Mouse (Mus musculus): ENCODE measurements at regions not wholly inside any gene's neighbourhood (a gene's known extent, or its start where the extent isn't known, plus 50 kb on each side); places are given as distances from the start of the nearest gene placed in this dataset.

GRCm38 (mm10) chr12:44145321-44145720, 64.8 kb downstream of the Dnajb9 start:
- no peak for DNase-seq

GRCm38 (mm10) chr12:44139026-44139425, 71.1 kb downstream of the Dnajb9 start:
- DNase-seq, result no peak

- DNase-seq, result no peak
Measured at GRCm38 (mm10) chr12:44128874-44129273, 81.3 kb downstream of the Dnajb9 start.

GRCm38 (mm10) chr12:44105085-44105484, 105.0 kb downstream of the Dnajb9 start:
- DNase-seq, result peak; percentile 27

- DNase-seq, result no peak
Measured at GRCm38 (mm10) chr12:44099188-44099587, 110.9 kb downstream of the Dnajb9 start.

- no peak for DNase-seq
Measured at GRCm38 (mm10) chr12:44071766-44072165, 138.4 kb downstream of the Dnajb9 start.

GRCm38 (mm10) chr12:44056493-44057163, 153.5 kb downstream of the Dnajb9 start:
- no peak for DNase-seq

GRCm38 (mm10) chr12:44045806-44046205, 164.3 kb downstream of the Dnajb9 start:
- DNase-seq, result no peak

- no peak for DNase-seq
Measured at GRCm38 (mm10) chr12:44044388-44045105, 165.6 kb downstream of the Dnajb9 start.

- no peak for DNase-seq
Measured at GRCm38 (mm10) chr12:44006795-44007194, 203.3 kb downstream of the Dnajb9 start.

GRCm38 (mm10) chr12:43983548-43983947, 226.6 kb downstream of the Dnajb9 start:
- DNase-seq, result no peak

GRCm38 (mm10) chr12:43963973-43964372, 246.2 kb downstream of the Dnajb9 start:
- no peak for DNase-seq

- no peak for DNase-seq
Measured at GRCm38 (mm10) chr12:43962551-43963120, 247.5 kb downstream of the Dnajb9 start.

- no peak for DNase-seq
Measured at GRCm38 (mm10) chr12:43924228-43924627, 285.9 kb downstream of the Dnajb9 start.

- DNase-seq, result no peak
Measured at GRCm38 (mm10) chr12:43920396-43920795, 289.7 kb downstream of the Dnajb9 start.

GRCm38 (mm10) chr12:43919114-43919513, 291.0 kb downstream of the Dnajb9 start:
- DNase-seq, result no peak

GRCm38 (mm10) chr12:43916779-43917178, 293.3 kb downstream of the Dnajb9 start:
- DNase-seq, result no peak

- DNase-seq, result no peak
Measured at GRCm38 (mm10) chr12:43899273-43899672, 310.9 kb downstream of the Dnajb9 start.

GRCm38 (mm10) chr12:43885596-43885995, 324.5 kb downstream of the Dnajb9 start:
- no peak for DNase-seq

- no peak for DNase-seq
Measured at GRCm38 (mm10) chr12:43860479-43860878, 349.6 kb downstream of the Dnajb9 start.

- no peak for DNase-seq
Measured at GRCm38 (mm10) chr12:43856370-43856769, 353.8 kb downstream of the Dnajb9 start.

GRCm38 (mm10) chr12:43852246-43852645, 357.9 kb downstream of the Dnajb9 start:
- DNase-seq, result no peak

- DNase-seq, result no peak
Measured at GRCm38 (mm10) chr12:43851264-43852009, 358.7 kb downstream of the Dnajb9 start.

Measured in embryo, embryonic 11 days (tissue).